Mouse (Mus musculus) MEL (cell line): ENCODE results near the gene Fbxl21.

Experiments used
- CTCF ChIP-seq, 3 experiments: IDR thresholded peaks in 2 of 3; conservative IDR thresholded peaks in 1 of 3; 2 replicates each; pipeline ENCODE4 v1.5.1; 2011 to 2012; ENCODE audit warnings: low read length in 3 of 3, low read depth in 2 of 3, mild to moderate bottlenecking in 2 of 3, improper control_type of control experiment in 1 of 3, inconsistent platforms in 1 of 3, mixed read lengths in 1 of 3, moderate library complexity in 1 of 3; ENCODE audit not compliant: control insufficient read depth in 1 of 3, insufficient read depth in 1 of 3, poor library complexity in 1 of 3, severe bottlenecking in 1 of 3
- ELF1 ChIP-seq: IDR thresholded peaks from 2 replicates; pipeline ENCODE4 v1.6.1; 2014; ENCODE audit warnings: low read depth, mild to moderate bottlenecking, inconsistent platforms, low read length, improper control_type of control experiment, moderate library complexity
- NRF1 ChIP-seq: IDR thresholded peaks from 2 replicates; pipeline ENCODE4 v1.6.1; 2014; ENCODE audit warnings: low read depth, mild to moderate bottlenecking, inconsistent platforms, low read length, improper control_type of control experiment, moderate library complexity; ENCODE audit not compliant: poor library complexity, insufficient read depth, severe bottlenecking
- POLR2A ChIP-seq, 2 experiments: IDR thresholded peaks; 2 replicates each; pipeline ENCODE4 v1.6.1; 2011 to 2012; ENCODE audit warnings: low read length in 2 of 2, mild to moderate bottlenecking in 2 of 2, control low read depth in 1 of 2, improper control_type of control experiment in 1 of 2, low read depth in 1 of 2, moderate library complexity in 1 of 2; ENCODE audit not compliant: control insufficient read depth in 1 of 2, insufficient read depth in 1 of 2, poor library complexity in 1 of 2

DNA sequence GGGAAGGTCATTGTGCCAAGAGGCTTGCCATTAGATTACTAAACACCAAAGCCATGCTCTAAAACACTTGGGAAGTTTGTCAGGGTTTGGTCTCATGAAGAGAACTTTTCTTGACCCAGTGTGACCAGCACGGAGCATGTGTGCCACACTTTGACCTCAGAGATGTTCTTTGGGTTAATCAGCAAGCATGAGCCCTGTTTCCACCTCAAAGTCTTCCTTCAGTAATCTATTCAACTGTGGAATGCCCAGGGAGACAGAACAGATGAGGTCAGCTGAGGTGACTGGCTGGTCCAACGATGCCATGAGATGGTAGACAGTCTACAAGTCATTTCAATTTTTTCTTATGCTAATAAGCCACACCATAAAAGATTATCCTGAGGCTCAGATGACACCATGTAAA lies 12.5 kb upstream of the Fbxl21 start:
- TF ChIP-seq POLR2A (IDR thresholded peaks at IDR 0.05; ENCODE audit: control insufficient read depth in 1 of 2, insufficient read depth in 1 of 2, low read depth in 1 of 2, low read length in 2 of 2, poor library complexity in 1 of 2) (no peak), ELF1 (no peak), CTCF (IDR thresholded peaks at IDR 0.05 in 2 of 3, conservative IDR thresholded peaks at IDR 0.05 in 1 of 3; ENCODE audit: control insufficient read depth in 1 of 3, insufficient read depth in 1 of 3, low read depth in 2 of 3, low read length in 3 of 3, poor library complexity in 1 of 3, severe bottlenecking in 1 of 3) (no peak), NRF1 (no peak)
